Mouse (Mus musculus) MEL (cell line): ENCODE results near the gene Aif1l.

Experiments
- CHD1 ChIP-seq: IDR thresholded peaks from 2 replicates; pipeline ENCODE4 v1.6.1; 2012; ENCODE audit warnings: low read depth, mild to moderate bottlenecking, inconsistent platforms, low read length, improper control_type of control experiment
- CTCF ChIP-seq, 3 experiments: IDR thresholded peaks in 2 of 3; conservative IDR thresholded peaks in 1 of 3; 2 replicates each; pipeline ENCODE4 v1.5.1; 2011 to 2012; ENCODE audit warnings: low read length in 3 of 3, low read depth in 2 of 3, mild to moderate bottlenecking in 2 of 3, improper control_type of control experiment in 1 of 3, inconsistent platforms in 1 of 3, mixed read lengths in 1 of 3, moderate library complexity in 1 of 3; ENCODE audit not compliant: control insufficient read depth in 1 of 3, insufficient read depth in 1 of 3, poor library complexity in 1 of 3, severe bottlenecking in 1 of 3
- E2F4 ChIP-seq: IDR thresholded peaks from 2 replicates; pipeline ENCODE4 v1.6.1; 2011; ENCODE audit warnings: low read depth, low read length, improper control_type of control experiment, borderline replicate concordance
- JUND ChIP-seq: IDR thresholded peaks from 2 replicates; pipeline ENCODE4 v1.6.1; 2011; ENCODE audit warnings: low read depth, mild to moderate bottlenecking, improper control_type of control experiment, low read length
- MYB ChIP-seq: IDR thresholded peaks from 2 replicates; pipeline ENCODE4 v1.6.1; 2011; ENCODE audit warnings: mild to moderate bottlenecking, low read depth, low read length, improper control_type of control experiment
- NRF1 ChIP-seq: IDR thresholded peaks from 2 replicates; pipeline ENCODE4 v1.6.1; 2014; ENCODE audit warnings: low read depth, mild to moderate bottlenecking, inconsistent platforms, low read length, improper control_type of control experiment, moderate library complexity; ENCODE audit not compliant: poor library complexity, insufficient read depth, severe bottlenecking
- POLR2A ChIP-seq, 2 experiments: IDR thresholded peaks; 2 replicates each; pipeline ENCODE4 v1.6.1; 2011 to 2012; ENCODE audit warnings: low read length in 2 of 2, mild to moderate bottlenecking in 2 of 2, control low read depth in 1 of 2, improper control_type of control experiment in 1 of 2, low read depth in 1 of 2, moderate library complexity in 1 of 2; ENCODE audit not compliant: control insufficient read depth in 1 of 2, insufficient read depth in 1 of 2, poor library complexity in 1 of 2
- RAD21 ChIP-seq: IDR thresholded peaks from 2 replicates; pipeline ENCODE4 v1.6.1; 2011; ENCODE audit warnings: mild to moderate bottlenecking, low read depth, low read length, improper control_type of control experiment
- USF1 ChIP-seq: IDR thresholded peaks from 2 replicates; pipeline ENCODE4 v1.6.1; 2014; ENCODE audit warnings: low read depth, mild to moderate bottlenecking, inconsistent platforms, low read length, improper control_type of control experiment, moderate library complexity
- ZC3H11A ChIP-seq: IDR thresholded peaks from 2 replicates; pipeline ENCODE4 v1.6.1; 2012; ENCODE audit warnings: low read depth, mild to moderate bottlenecking, inconsistent platforms, low read length, improper control_type of control experiment
- ZKSCAN1 ChIP-seq: IDR thresholded peaks from 2 replicates; pipeline ENCODE4 v1.6.1; 2012; ENCODE audit warnings: low read depth, mild to moderate bottlenecking, inconsistent platforms, low read length, improper control_type of control experiment, moderate library complexity

DNA sequence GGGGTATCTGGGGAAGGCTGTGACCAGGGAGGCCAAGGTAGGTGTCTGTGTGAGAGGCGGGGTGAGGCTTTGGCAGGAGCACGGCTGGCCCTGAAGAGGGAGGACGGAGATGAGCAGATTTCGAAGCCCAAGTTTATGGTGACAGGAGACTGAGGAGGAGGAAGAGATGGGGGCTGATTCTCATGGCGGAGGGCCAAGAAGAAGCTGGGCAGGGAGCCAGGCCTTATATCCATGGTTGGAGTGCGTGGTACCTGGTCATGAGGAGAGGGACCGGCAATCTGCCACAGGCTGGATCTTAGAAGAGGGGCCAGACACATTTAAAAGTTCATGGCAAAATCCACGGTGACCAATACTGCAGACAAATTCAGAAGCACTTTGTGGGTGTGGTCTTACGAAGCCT, 43.5 kb upstream of the Aif1l start:
- TF ChIP-seq ZC3H11A (no peak), CHD1 (no peak), RAD21 (no peak), USF1 (no peak), NRF1 (no peak), MYB (no peak), CTCF (IDR thresholded peaks at IDR 0.05 in 2 of 3, conservative IDR thresholded peaks at IDR 0.05 in 1 of 3; ENCODE audit: control insufficient read depth in 1 of 3, insufficient read depth in 1 of 3, low read depth in 2 of 3, low read length in 3 of 3, poor library complexity in 1 of 3, severe bottlenecking in 1 of 3) (no peak), POLR2A (IDR thresholded peaks at IDR 0.05; ENCODE audit: control insufficient read depth in 1 of 2, insufficient read depth in 1 of 2, low read depth in 1 of 2, low read length in 2 of 2, poor library complexity in 1 of 2) (no peak), JUND (no peak), ZKSCAN1 (no peak), E2F4 (no peak)
